Mouse (Mus musculus): ENCODE data around the gene Cfap157. TPM values are rescaled to one million over a fixed set of nuclear protein-coding genes. Genes with fewer than 3 reads are reported as not detected.

Cfap157 gene
- polyA plus RNA-seq, 2 experiments, result 0.04 to 0.11 TPM

GRCm38 (mm10) chr2:32781710-32782109, 2.5 kb downstream of the Cfap157 start:
- H3K9me3 ChIP-seq (ENCODE audit: control insufficient read depth, low read length), result no peaks in the 10 kb centered on the region
- H3K4me1 ChIP-seq (ENCODE audit: control insufficient read depth, insufficient read depth, low read length), result peaks cover 6% of the 10 kb centered on the region
- no peak overlapping the region for H3K27ac ChIP-seq (replicated peaks; ENCODE audit: low read depth, low read length)
- DNase-seq (ENCODE audit: low spot score) (no peak), ATAC-seq (ENCODE audit: low FRiP score, low read depth) (no peak)
- H3K27me3 ChIP-seq (ENCODE audit: control insufficient read depth, insufficient read depth, low read length), result no peaks in the 10 kb centered on the region
- H3K4me3 ChIP-seq (replicated peaks; ENCODE audit: low read length), result no peak overlapping the region
- H3K36me3 ChIP-seq (ENCODE audit: control insufficient read depth, insufficient read depth, low read length), result no peaks in the 10 kb centered on the region
- H3K4me2 ChIP-seq (replicated peaks; ENCODE audit: low read depth, low read length, severe bottlenecking), result no peak overlapping the region
- TF ChIP-seq POLR2A (IDR thresholded peaks at IDR 0.05; ENCODE audit: borderline replicate concordance, extremely low read depth, insufficient read depth, insufficient read length), result no peak
- 81% methylated on average over 6 of the region's 6 CpGs for whole genome bisulfite sequencing
- H3K9ac ChIP-seq (ENCODE audit: low read depth, low read length, severe bottlenecking), result no peak overlapping the region

- Histone ChIP-seq H3K27me3 (ENCODE audit: control insufficient read depth, insufficient read depth, low read length) (no peaks in the 10 kb centered on the region), H3K36me3 (ENCODE audit: control insufficient read depth, insufficient read depth, low read length) (no peaks in the 10 kb centered on the region), H3K4me1 (ENCODE audit: control insufficient read depth, insufficient read depth, low read length) (peaks cover 12% of the 10 kb centered on the region), H3K4me2 (replicated peaks; ENCODE audit: low read depth, low read length, severe bottlenecking) (no peak overlapping the region), H3K9ac (ENCODE audit: low read depth, low read length, severe bottlenecking) (no peak overlapping the region), H3K27ac (replicated peaks; ENCODE audit: low read depth, low read length) (no peak overlapping the region), H3K9me3 (ENCODE audit: control insufficient read depth, low read length) (no peaks in the 10 kb centered on the region), H3K4me3 (replicated peaks; ENCODE audit: low read length) (no peak overlapping the region)
- TF ChIP-seq POLR2A (IDR thresholded peaks at IDR 0.05; ENCODE audit: borderline replicate concordance, extremely low read depth, insufficient read depth, insufficient read length), result no peak
- WGBS, result 87% methylated on average over 6 of the region's 6 CpGs
- ATAC-seq (ENCODE audit: low FRiP score, low read depth) (no peak), DNase-seq (ENCODE audit: low spot score) (no peak)
Measured at GRCm38 (mm10) chr2:32779714-32780113, 4.5 kb downstream of the Cfap157 start.

GRCm38 (mm10) chr2:32779131-32779530, 5.1 kb downstream of the Cfap157 start:
- ATAC-seq (ENCODE audit: low FRiP score, low read depth) (no peak), DNase-seq (ENCODE audit: low spot score) (peak; percentile 55)
- no peak overlapping the region for H3K4me3 ChIP-seq (replicated peaks; ENCODE audit: low read length)
- H3K9me3 ChIP-seq (ENCODE audit: control insufficient read depth, low read length), result no peaks in the 10 kb centered on the region
- no peak overlapping the region for H3K4me2 ChIP-seq (replicated peaks; ENCODE audit: low read depth, low read length, severe bottlenecking)
- WGBS, result 14% methylated on average over 8 of the region's 8 CpGs
- peaks cover 10% of the 10 kb centered on the region for H3K4me1 ChIP-seq (ENCODE audit: control insufficient read depth, insufficient read depth, low read length)
- no peak overlapping the region for H3K27ac ChIP-seq (replicated peaks; ENCODE audit: low read depth, low read length)
- no peaks in the 10 kb centered on the region for H3K36me3 ChIP-seq (ENCODE audit: control insufficient read depth, insufficient read depth, low read length)
- H3K27me3 ChIP-seq (ENCODE audit: control insufficient read depth, insufficient read depth, low read length), result no peaks in the 10 kb centered on the region
- TF ChIP-seq POLR2A (IDR thresholded peaks at IDR 0.05; ENCODE audit: borderline replicate concordance, extremely low read depth, insufficient read depth, insufficient read length), result no peak
- no peak overlapping the region for H3K9ac ChIP-seq (ENCODE audit: low read depth, low read length, severe bottlenecking)

- no peak overlapping the region for H3K4me2 ChIP-seq (replicated peaks; ENCODE audit: low read depth, low read length, severe bottlenecking)
- H3K27me3 ChIP-seq (ENCODE audit: control insufficient read depth, insufficient read depth, low read length), result no peaks in the 10 kb centered on the region
- WGBS, result 88% methylated on average over 6 of the region's 6 CpGs
- no peak overlapping the region for H3K27ac ChIP-seq (replicated peaks; ENCODE audit: low read depth, low read length)
- no peak overlapping the region for H3K4me3 ChIP-seq (replicated peaks; ENCODE audit: low read length)
- DNase-seq (ENCODE audit: low spot score) (no peak), ATAC-seq (ENCODE audit: low FRiP score, low read depth) (no peak)
- H3K36me3 ChIP-seq (ENCODE audit: control insufficient read depth, insufficient read depth, low read length), result no peaks in the 10 kb centered on the region
- no peak overlapping the region for H3K9ac ChIP-seq (ENCODE audit: low read depth, low read length, severe bottlenecking)
- no peak for TF ChIP-seq POLR2A (IDR thresholded peaks at IDR 0.05; ENCODE audit: borderline replicate concordance, extremely low read depth, insufficient read depth, insufficient read length)
- H3K4me1 ChIP-seq (ENCODE audit: control insufficient read depth, insufficient read depth, low read length), result peaks cover 7% of the 10 kb centered on the region
- no peaks in the 10 kb centered on the region for H3K9me3 ChIP-seq (ENCODE audit: control insufficient read depth, low read length)
Measured at GRCm38 (mm10) chr2:32778081-32778480, 6.1 kb downstream of the Cfap157 start.

- H3K9me3 ChIP-seq (ENCODE audit: control insufficient read depth, low read length), result no peaks in the 10 kb centered on the region
- no peaks in the 10 kb centered on the region for H3K36me3 ChIP-seq (ENCODE audit: control insufficient read depth, insufficient read depth, low read length)
- DNase-seq (ENCODE audit: low spot score) (no peak), ATAC-seq (ENCODE audit: low FRiP score, low read depth) (no peak)
- H3K4me2 ChIP-seq (replicated peaks; ENCODE audit: low read depth, low read length, severe bottlenecking), result peak overlapping the region; percentile 88
- no peaks in the 10 kb centered on the region for H3K27me3 ChIP-seq (ENCODE audit: control insufficient read depth, insufficient read depth, low read length)
- peak overlapping the region; percentile 62 for H3K4me3 ChIP-seq (replicated peaks; ENCODE audit: low read length)
- 19% methylated on average over 22 of the region's 22 CpGs for WGBS
- no peak overlapping the region for H3K27ac ChIP-seq (replicated peaks; ENCODE audit: low read depth, low read length)
- H3K9ac ChIP-seq (ENCODE audit: low read depth, low read length, severe bottlenecking), result peak overlapping the region; percentile 50; the same call in 1 of the 2 replicates
- peaks cover 7% of the 10 kb centered on the region for H3K4me1 ChIP-seq (ENCODE audit: control insufficient read depth, insufficient read depth, low read length)
- no peak for TF ChIP-seq POLR2A (IDR thresholded peaks at IDR 0.05; ENCODE audit: borderline replicate concordance, extremely low read depth, insufficient read depth, insufficient read length)
Measured at GRCm38 (mm10) chr2:32776192-32776591, 8.0 kb downstream of the Cfap157 start.

Measured in limb, embryonic 14.5 days (tissue).